Mouse (Mus musculus): ENCODE measurements around the gene Vps18.

GRCm38 (mm10) chr2:119289014-119289416 lies 475 bp downstream of the Vps18 start:
- TF ChIP-seq CTCF (IDR thresholded peaks at IDR 0.05; ENCODE audit: borderline replicate concordance, insufficient read depth, low read depth, low read length) (no peak), POLR2A (IDR thresholded peaks at IDR 0.05; ENCODE audit: borderline replicate concordance, insufficient read depth, low read length) (no peak)
